Mouse (Mus musculus) brain, adult 2 months (tissue): ENCODE measurements around the gene Lrrc15.

ENCODE experiments used
- DNase-seq: peaks from one replicate; pipeline ENCODE4 v3.0.0; 2011; ENCODE audit warnings: low read depth, low spot score

Lrrc15 gene

GRCm38 (mm10) chr16:30278406-30278805, 4.7 kb downstream of the Lrrc15 start:
- no peak for DNase-seq

- DNase-seq = no peak
These were observed 7.3 kb downstream of the Lrrc15 start for GRCm38 (mm10) chr16:30275558-30276340.

GRCm38 (mm10) chr16:30273065-30273464, 10.0 kb downstream of the Lrrc15 start:
- DNase-seq = peak; percentile 67

GRCm38 (mm10) chr16:30271941-30272595, 11.0 kb downstream of the Lrrc15 start:
- DNase-seq = peak; percentile 68

- DNase-seq = no peak
These were observed 11.8 kb downstream of the Lrrc15 start for GRCm38 (mm10) chr16:30271223-30271761.

GRCm38 (mm10) chr16:30267359-30267758, 15.7 kb downstream of the Lrrc15 start, which contains the start of gene Cpn2:
Gene Cpn2 (minus strand): TSS chr16:30267499.
- no peak for DNase-seq

GRCm38 (mm10) chr16:30266561-30266960, 16.5 kb downstream of the Lrrc15 start:
- DNase-seq = no peak

- DNase-seq = no peak
These were observed 17.4 kb downstream of the Lrrc15 start for GRCm38 (mm10) chr16:30265611-30266010.

GRCm38 (mm10) chr16:30263156-30263555, 19.9 kb downstream of the Lrrc15 start:
- DNase-seq = no peak

- DNase-seq = peak; percentile 79
These were observed 20.4 kb downstream of the Lrrc15 start for GRCm38 (mm10) chr16:30262664-30263063.

- DNase-seq = no peak
These were observed 20.9 kb downstream of the Lrrc15 start for GRCm38 (mm10) chr16:30262157-30262556.

GRCm38 (mm10) chr16:30261341-30261740, 21.7 kb downstream of the Lrrc15 start:
- no peak for DNase-seq

- no peak for DNase-seq
These were observed 22.9 kb downstream of the Lrrc15 start for GRCm38 (mm10) chr16:30260012-30260635.

GRCm38 (mm10) chr16:30259444-30259843, 23.6 kb downstream of the Lrrc15 start:
- no peak for DNase-seq

- no peak for DNase-seq
These were observed 24.6 kb downstream of the Lrrc15 start for GRCm38 (mm10) chr16:30258441-30258840.

- no peak for DNase-seq
These were observed 25.3 kb downstream of the Lrrc15 start for GRCm38 (mm10) chr16:30257718-30258117.

GRCm38 (mm10) chr16:30255061-30255460, 28.0 kb downstream of the Lrrc15 start:
- DNase-seq = no peak

- no peak for DNase-seq
These were observed 29.2 kb downstream of the Lrrc15 start for GRCm38 (mm10) chr16:30253900-30254299.

- DNase-seq = no peak
These were observed 29.7 kb downstream of the Lrrc15 start for GRCm38 (mm10) chr16:30253374-30253773.

GRCm38 (mm10) chr16:30252003-30252418, 31.0 kb downstream of the Lrrc15 start:
- peak; percentile 81 for DNase-seq

- DNase-seq = no peak
These were observed 38.9 kb downstream of the Lrrc15 start for GRCm38 (mm10) chr16:30244037-30244700.

- DNase-seq = no peak
These were observed 41.4 kb downstream of the Lrrc15 start for GRCm38 (mm10) chr16:30241623-30242022.
